In genomic region chr9:57156823-57157222, GRCm38 (mm10) we compare ENCODE assay signal across 11 mouse cellular contexts. TPM values are rescaled to one million over a fixed set of nuclear protein-coding genes. Genes with fewer than 3 reads are reported as not detected.
A peak's percentile ranks its signal among the peaks of the same experiment; 100 is the strongest.
DNase-seq lines count a peak whose midpoint lies in the region; ATAC-seq and TF ChIP-seq lines count a peak whose summit lies in the region.
"Had no signal": no experiment of that assay in that cellular context is flagged by ENCODE, and none has a peak within 500 bp of the region (broad histone marks: within the 10 kb centered on the region; RNA-seq: fewer than 3 reads in every experiment).

No protein-coding gene starts in this region.

- peak overlapping the region; percentile 98; the same call in 1 of the 2 replicates for H3K4me2 ChIP-seq in heart, embryonic 13.5 days
- H3K4me2 ChIP-seq in forebrain, embryonic 15.5 days (replicated peaks): peak overlapping the region; percentile 91

- no peak overlapping the region for H3K9ac ChIP-seq in heart, embryonic 13.5 days
- no peak overlapping the region for H3K9ac ChIP-seq in forebrain, embryonic 15.5 days (replicated peaks)

- H3K9me3 ChIP-seq in heart, embryonic 13.5 days: no peaks in the 10 kb centered on the region
- no peaks in the 10 kb centered on the region for H3K9me3 ChIP-seq in E14TG2a.4 (ENCODE audit: low read length)
- no peaks in the 10 kb centered on the region for H3K9me3 ChIP-seq in forebrain, embryonic 15.5 days
- H3K9me3 ChIP-seq: limb, embryonic 13.5 days had no signal

- H3K4me3 ChIP-seq in heart, embryonic 13.5 days: no peak overlapping the region
- H3K4me3 ChIP-seq in E14TG2a.4 (replicated peaks; ENCODE audit: low read length) (peak overlapping the region; percentile 99), macrophage (ENCODE audit: inconsistent target) (peak overlapping the region; percentile 81; the same call in 1 of the 2 replicates)
- no peak overlapping the region for H3K4me3 ChIP-seq in forebrain, embryonic 15.5 days

- no peak for ATAC-seq in heart, embryonic 13.5 days (ENCODE audit: extremely low read depth, insufficient number of reproducible peaks, low FRiP score, low TSS enrichment)
- no peak for ATAC-seq in forebrain, embryonic 15.5 days (replicated peaks)

- H3K79me2 ChIP-seq in macrophage (ENCODE audit: inconsistent target): peaks cover 15% of the 10 kb centered on the region; the same call in 1 of the 2 replicates

- peaks cover 12% of the 10 kb centered on the region for H3K4me1 ChIP-seq in heart, embryonic 13.5 days
- peaks cover 48% of the 10 kb centered on the region for H3K4me1 ChIP-seq in E14TG2a.4 (replicated peaks; ENCODE audit: low read depth, low read length)
- H3K4me1 ChIP-seq in forebrain, embryonic 15.5 days: peaks cover 22% of the 10 kb centered on the region

- H3K27me3 ChIP-seq in heart, embryonic 13.5 days (replicated peaks): 0 out of 2 replicates have a peak, but pooled peaks cover 8% of the 10 kb centered on the region
- H3K27me3 ChIP-seq in E14TG2a.4 (ENCODE audit: insufficient read depth, low read length): no peaks in the 10 kb centered on the region
- H3K27me3 ChIP-seq in forebrain, embryonic 15.5 days: no peaks in the 10 kb centered on the region
- H3K27me3 ChIP-seq: limb, embryonic 13.5 days had no signal

- peaks cover 22% of the 10 kb centered on the region for H3K36me3 ChIP-seq in heart, embryonic 13.5 days
- peaks cover 35% of the 10 kb centered on the region for H3K36me3 ChIP-seq in E14TG2a.4 (ENCODE audit: insufficient read depth, low read length)
- no peaks in the 10 kb centered on the region for H3K36me3 ChIP-seq in forebrain, embryonic 15.5 days
- peaks cover 21% of the 10 kb centered on the region; the same call in 1 of the 2 replicates for H3K36me3 ChIP-seq in macrophage (ENCODE audit: inconsistent target)

- DNase-seq in heart, adult 9 months (ENCODE audit: low spot score in 2 of 2): no peak
- no peak for DNase-seq in frontal cortex, adult 2 months (ENCODE audit: extremely low spot score in 1 of 2, low spot score in 1 of 2)
- no peak for DNase-seq in retina, embryonic 14.5 days (ENCODE audit: low spot score)
- DNase-seq in adrenal gland, postnatal 25 days: no peak
- DNase-seq: gastrocnemius, postnatal 10 days; kidney, adult 8-10 months had no signal

- TF ChIP-seq CTCF in E14TG2a.4 (conservative IDR thresholded peaks at IDR 0.05; ENCODE audit: low read length): no peak

- H3K27ac ChIP-seq in heart, embryonic 13.5 days (replicated peaks): no peak overlapping the region
- no peak overlapping the region for H3K27ac ChIP-seq in forebrain, embryonic 15.5 days (replicated peaks)
- H3K27ac ChIP-seq in macrophage: peak overlapping the region; percentile 89
- H3K27ac ChIP-seq: limb, embryonic 13.5 days had no signal

- WGBS in heart, embryonic 13.5 days: 74% methylated on average over 8 of the region's 8 CpGs
- 87% methylated on average over 8 of the region's 8 CpGs for WGBS in forebrain, embryonic 15.5 days
- WGBS in macrophage (ENCODE audit: missing documents): 93% methylated on average over 8 of the region's 8 CpGs

RNA-seq across cellular contexts. Expression of gene Commd4, which starts 1.3 kb away (rescaled TPM):
- 69.1 and 75.8 TPM in 2 replicates for polyA plus RNA-seq in heart, embryonic 13.5 days (2015; fragmentation: Nextera tagmentation; extraction: Ambion mirVana)
- 171 and 182 TPM in 2 replicates for polyA plus RNA-seq in forebrain, embryonic 15.5 days (2015; fragmentation: Nextera tagmentation; extraction: Ambion mirVana)
- 100 to 1,000 TPM in 17 of 26 experiments, 10 to 100 TPM in 9; 68.9 to 156 (median 111) TPM for total RNA-seq in macrophage (2018; cell fraction: chromatin; rRNA removed)
- total RNA-seq in macrophage (2018; cell fraction: cytosol; rRNA removed): 10 to 100 TPM; 52.4 to 77.9 (median 61.9) TPM
- total RNA-seq in macrophage (2018; cell fraction: nucleus; rRNA removed): 100 to 1,000 TPM in 19 of 26 experiments, 10 to 100 TPM in 7; 63.3 to 204 (median 110) TPM
- polyA plus RNA-seq in macrophage (2018): 45.0 to 80.9 TPM (median 72.1 TPM) in 3 replicates
- polyA plus RNA-seq in frontal cortex, adult 2 months (2012; rRNA removed): 173 and 188 TPM in 2 replicates
- 44.0 and 65.3 TPM in 2 replicates for total RNA-seq in adrenal gland, postnatal 25 days (2021)

RNA-seq across cellular contexts. Expression of gene Neil1, which starts 8.7 kb away (rescaled TPM):
- polyA plus RNA-seq in heart, embryonic 13.5 days (2015; fragmentation: Nextera tagmentation; extraction: Ambion mirVana): 5.0 and 5.3 TPM in 2 replicates
- 7.8 and 8.8 TPM in 2 replicates for polyA plus RNA-seq in forebrain, embryonic 15.5 days (2015; fragmentation: Nextera tagmentation; extraction: Ambion mirVana)
- 10 to 100 TPM in 15 of 26 experiments, 1 to 10 TPM in 11; 2.1 to 22.7 (median 11.8) TPM for total RNA-seq in macrophage (2018; cell fraction: chromatin; rRNA removed)
- 1 to 10 TPM; 4.6 to 8.4 (median 6.7) TPM for total RNA-seq in macrophage (2018; cell fraction: cytosol; rRNA removed)
- 10 to 100 TPM in 17 of 26 experiments, 1 to 10 TPM in 9; 2.6 to 22.2 (median 11.6) TPM for total RNA-seq in macrophage (2018; cell fraction: nucleus; rRNA removed)
- polyA plus RNA-seq in macrophage (2018): 3.3 to 8.3 TPM (median 5.6 TPM) in 3 replicates
- 13.5 and 15.0 TPM in 2 replicates for polyA plus RNA-seq in frontal cortex, adult 2 months (2012; rRNA removed)
- total RNA-seq in adrenal gland, postnatal 25 days (2021): 8.9 and 13.9 TPM in 2 replicates

RNA-seq across cellular contexts. Expression of gene Man2c1, which starts 26.3 kb away (rescaled TPM):
- polyA plus RNA-seq in heart, embryonic 13.5 days (2015; fragmentation: Nextera tagmentation; extraction: Ambion mirVana): 58.0 and 58.4 TPM in 2 replicates
- polyA plus RNA-seq in forebrain, embryonic 15.5 days (2015; fragmentation: Nextera tagmentation; extraction: Ambion mirVana): 72.4 and 74.3 TPM in 2 replicates
- total RNA-seq in macrophage (2018; cell fraction: chromatin; rRNA removed): 100 to 1,000 TPM; 190 to 547 (median 342) TPM
- 10 to 100 TPM; 22.6 to 51.7 (median 29.9) TPM for total RNA-seq in macrophage (2018; cell fraction: cytosol; rRNA removed)
- 100 to 1,000 TPM in 21 of 26 experiments, 10 to 100 TPM in 5; 56.2 to 292 (median 135) TPM for total RNA-seq in macrophage (2018; cell fraction: nucleus; rRNA removed)
- 26.9 to 46.4 TPM (median 35.9 TPM) in 3 replicates for polyA plus RNA-seq in macrophage (2018)
- polyA plus RNA-seq in frontal cortex, adult 2 months (2012; rRNA removed): 241 and 243 TPM in 2 replicates
- total RNA-seq in adrenal gland, postnatal 25 days (2021): 140 and 170 TPM in 2 replicates

Comparison
In these comparisons a context has a peak if more than half of its experiments do, and no peak if none do; other contexts are left out.
1. H3K4me3 ChIP-seq: peak in E14TG2a.4 (single experiment) and macrophage (single experiment); none in heart, embryonic 13.5 days (single experiment) and forebrain, embryonic 15.5 days (single experiment).